Mouse (Mus musculus) left cerebral cortex, adult 18-20 months (tissue): Measurements from ENCODE around the gene Hapln2. TPM values are rescaled to one million over a fixed set of nuclear protein-coding genes. Genes with fewer than 3 reads are reported as not detected.

ENCODE experiments used
- DNase-seq, 2 experiments: peaks; one replicate each; pipeline ENCODE4 v3.0.0; 2021 to 2022; ENCODE audit warnings: low spot score in 2 of 2, mixed read lengths in 1 of 2
- total RNA-seq, 2 experiments: library from RNA; stranded (reverse); gene quantifications; 2 replicates each; pipeline ENCODE4 v1.2.3; 2021

Gene Hapln2
- total RNA-seq, 2 experiments from 2014 or later, result 22.6 to 24.1 TPM

DNA sequence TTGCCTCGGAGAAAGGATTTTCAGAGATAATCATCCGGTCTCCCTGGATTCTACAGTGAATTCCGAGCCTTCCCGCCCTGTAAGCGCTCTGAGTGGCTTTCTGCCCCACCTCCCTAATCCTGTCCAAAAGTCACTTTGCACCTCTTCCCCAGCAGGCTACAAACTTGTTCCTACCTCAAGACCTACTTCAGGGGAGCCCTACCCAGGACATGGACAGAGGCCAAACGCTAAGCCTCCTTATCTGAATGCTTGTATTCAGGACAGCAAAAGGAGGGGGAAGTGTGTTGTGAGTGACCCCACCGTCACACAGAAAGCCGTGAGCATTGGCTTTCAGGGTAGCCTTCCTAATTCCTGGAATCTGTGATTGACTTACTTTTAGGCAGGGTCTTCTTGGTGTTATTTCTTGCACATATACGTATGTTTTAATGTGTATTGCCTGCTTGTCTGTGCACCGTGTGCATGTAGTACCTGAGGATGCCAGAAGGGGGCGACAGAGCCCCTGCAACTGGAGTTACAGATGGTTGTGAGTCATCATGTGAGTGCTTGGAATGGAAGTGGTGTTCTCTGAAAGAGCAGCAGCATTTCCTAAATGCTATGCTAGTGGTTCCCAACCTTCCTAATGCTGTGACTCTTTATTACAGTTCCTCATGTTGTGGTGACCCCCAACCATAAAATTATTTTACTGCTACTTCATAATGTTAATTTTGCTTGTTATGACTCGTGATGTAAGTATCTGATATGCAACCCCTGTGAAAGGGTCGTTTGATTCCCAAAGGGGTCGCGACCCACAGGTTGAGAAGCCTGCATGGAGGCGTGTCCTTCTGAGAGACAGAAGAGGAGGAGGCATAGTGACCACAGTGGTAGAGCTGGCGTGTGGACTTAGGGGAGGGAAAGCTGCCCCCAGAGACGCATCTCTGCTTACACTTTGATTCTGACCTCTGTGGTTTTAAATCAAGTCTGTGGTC is 21.3 kb downstream of the Hapln2 start:
- no peak for DNase-seq

GRCm38 (mm10) chr3:88002291-88002976 is 24.9 kb downstream of the Hapln2 start:
- DNase-seq, result no peak

DNA sequence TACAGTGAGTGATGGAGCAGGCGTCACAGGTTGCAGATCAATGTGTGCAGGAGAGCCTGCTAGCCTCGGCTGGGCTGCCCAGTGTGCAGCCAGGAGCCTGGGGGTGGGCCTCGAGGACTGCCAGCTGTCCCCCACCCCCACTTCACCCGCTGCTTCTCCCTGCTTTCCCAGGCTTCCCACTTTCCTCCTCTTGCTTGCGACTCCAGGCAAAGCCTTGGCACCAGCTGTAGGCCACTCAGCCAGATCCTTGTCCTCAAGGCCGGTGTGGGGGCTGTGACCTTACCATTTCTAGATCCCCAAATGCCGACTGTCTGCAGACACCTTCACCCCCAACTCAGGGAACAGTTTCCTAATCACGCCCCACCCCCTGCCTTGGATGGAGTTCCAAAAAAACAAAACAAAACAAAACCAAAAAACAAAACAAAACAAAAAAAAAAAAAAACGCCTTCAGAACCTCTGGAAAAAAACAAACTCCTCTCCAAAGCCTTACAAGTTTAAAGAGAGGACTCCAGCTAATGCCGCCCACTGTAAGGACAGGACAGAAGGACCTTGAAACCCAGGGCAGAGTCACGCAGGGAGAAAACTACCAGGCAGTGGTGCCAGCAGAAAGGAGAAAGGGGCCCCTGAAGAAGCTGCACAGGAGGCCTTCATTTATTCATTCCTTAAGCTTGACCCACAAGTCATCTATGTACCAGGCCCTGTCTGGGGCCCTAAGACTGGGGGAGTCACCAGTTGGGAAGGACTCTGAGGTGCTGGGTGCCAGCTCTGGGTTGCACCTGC is 26.4 kb downstream of the Hapln2 start:
- DNase-seq, result no peak

DNA sequence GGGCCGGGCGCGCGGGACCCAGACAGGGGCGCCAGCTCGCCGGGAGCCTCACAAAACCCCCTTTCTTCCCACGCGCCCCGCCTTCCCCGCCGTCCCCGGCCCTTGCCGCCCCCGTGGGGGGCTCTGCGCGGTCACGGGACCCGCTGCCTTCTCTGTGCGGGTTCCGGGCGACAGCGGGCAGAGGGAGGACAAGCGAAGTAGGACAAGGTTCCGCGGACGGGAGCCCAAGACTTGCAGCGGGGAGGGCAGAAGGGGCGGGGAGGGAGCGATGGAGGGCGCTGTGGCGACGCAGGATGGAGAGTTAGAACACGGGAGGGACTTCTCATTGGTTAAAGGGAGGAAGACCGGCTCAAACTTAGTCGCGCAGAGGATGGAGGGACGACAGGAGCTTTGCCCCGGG is 27.2 kb downstream of the Hapln2 start, which contains the start of gene Bcan:
Bcan (minus strand) TSS at position 50 of the 400 bp plus-strand sequence.
- peak; percentile 33 to 59 for DNase-seq

GRCm38 (mm10) chr3:87999243-87999895 is 28.0 kb downstream of the Hapln2 start:
- DNase-seq, result no peak

- peak in 1 of 2 experiments; percentile 46 for DNase-seq
These were observed 28.6 kb downstream of the Hapln2 start for GRCm38 (mm10) chr3:87998747-87999146.

GRCm38 (mm10) chr3:87996971-87997614 is 30.3 kb downstream of the Hapln2 start:
- peak in 1 of 2 experiments; percentile 45 for DNase-seq

GRCm38 (mm10) chr3:87996401-87996800 is 31.0 kb downstream of the Hapln2 start:
- no peak for DNase-seq

DNA sequence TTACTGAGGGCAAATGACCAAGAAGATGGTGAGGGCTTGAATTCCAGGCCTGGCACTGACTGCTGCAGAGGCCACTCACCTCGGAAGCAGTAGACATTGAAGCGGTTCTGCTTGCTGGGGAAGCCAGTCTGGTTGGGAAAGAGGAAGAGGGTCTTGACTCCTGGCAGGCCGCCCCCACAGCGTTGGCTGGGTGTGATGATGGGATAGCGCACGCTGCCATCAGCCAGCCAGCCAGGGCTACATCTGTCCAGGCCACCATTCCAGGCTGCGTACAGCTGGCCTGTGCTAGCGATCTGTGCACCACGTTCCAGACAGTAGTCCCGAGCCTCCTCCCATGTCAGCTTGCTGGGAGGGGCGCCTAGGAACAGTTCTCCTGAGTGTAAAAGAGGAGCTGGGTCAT is 32.1 kb downstream of the Hapln2 start:
- DNase-seq, result peak in 1 of 2 experiments; percentile 28

DNA sequence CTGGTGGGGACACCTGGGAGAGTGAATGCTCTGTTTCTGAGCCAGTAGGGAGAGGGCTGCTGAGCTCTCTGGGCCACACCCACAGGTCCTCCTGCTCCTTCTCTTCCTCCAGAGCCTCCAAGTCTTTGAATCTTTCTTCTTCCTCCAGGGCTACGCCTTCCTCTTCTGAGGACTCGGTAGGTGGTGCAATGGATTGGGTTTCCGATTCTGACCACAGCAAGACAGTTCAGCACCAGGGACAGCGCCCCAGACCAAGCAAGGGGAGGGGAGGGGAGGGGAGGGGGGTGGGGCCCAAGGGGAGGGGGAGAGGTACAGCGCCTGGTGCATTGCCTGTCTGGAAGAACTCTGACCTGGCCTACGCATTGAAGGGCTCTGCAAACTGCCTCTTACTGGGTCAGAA is 33.9 kb downstream of the Hapln2 start:
- no peak for DNase-seq

- DNase-seq, result no peak
These were observed 37.4 kb downstream of the Hapln2 start for GRCm38 (mm10) chr3:87989935-87990334.

DNA sequence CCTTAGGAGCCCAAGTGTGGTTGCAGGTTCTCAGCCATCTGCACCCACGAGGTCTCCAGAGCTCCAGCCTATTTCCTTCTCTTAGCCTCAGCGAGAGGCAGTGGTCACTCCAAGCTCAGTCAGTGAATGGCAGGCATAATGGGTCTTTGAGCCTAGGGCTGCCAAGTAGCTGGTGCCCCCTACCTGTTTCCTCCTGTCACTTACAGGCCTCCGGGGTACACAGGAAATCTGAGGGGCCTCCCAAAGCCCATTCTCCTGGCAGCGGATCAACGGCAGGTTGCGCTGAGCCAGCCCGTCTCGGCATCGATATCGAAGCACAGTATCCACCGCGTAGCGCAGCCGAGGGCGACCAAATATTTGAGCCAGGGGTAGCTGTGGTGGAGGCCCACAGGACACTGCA is 39.3 kb downstream of the Hapln2 start:
- no peak for DNase-seq

DNA sequence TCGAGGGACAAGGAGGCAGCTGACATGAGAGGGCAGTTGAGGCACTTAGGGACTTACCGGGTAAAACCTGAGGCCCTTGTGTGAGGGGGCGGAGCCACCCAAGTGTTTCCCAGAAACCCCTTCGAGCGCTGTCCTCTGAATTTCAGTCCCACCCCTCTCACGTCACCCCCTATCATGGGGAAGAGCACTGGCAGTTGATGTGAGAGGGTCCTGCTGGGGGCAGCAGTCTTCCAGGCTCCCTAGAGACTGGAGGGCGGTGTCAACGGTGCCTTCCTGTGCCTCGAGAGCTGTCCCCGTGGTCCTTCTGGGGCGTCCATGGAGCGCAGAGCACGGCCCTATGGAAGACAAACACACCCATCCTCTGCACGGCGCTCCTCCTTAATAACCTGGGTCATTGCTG is 39.8 kb downstream of the Hapln2 start:
- no peak for DNase-seq

- peak; percentile 89 to 95 for DNase-seq
These were observed 40.5 kb downstream of the Hapln2 start for GRCm38 (mm10) chr3:87986868-87987267.

GRCm38 (mm10) chr3:87985505-87986320 is 41.7 kb downstream of the Hapln2 start:
- DNase-seq, result peak in 1 of 2 experiments; percentile 16

GRCm38 (mm10) chr3:87984094-87984493 is 43.3 kb downstream of the Hapln2 start:
- DNase-seq, result no peak

- DNase-seq, result no peak
These were observed 43.8 kb downstream of the Hapln2 start for GRCm38 (mm10) chr3:87983627-87984026.

GRCm38 (mm10) chr3:87982836-87983601 is 44.4 kb downstream of the Hapln2 start:
- no peak for DNase-seq
